Mouse (Mus musculus) brain, adult 10 weeks (tissue): Measurements from ENCODE around the gene Cd69. TPM values are rescaled to one million over a fixed set of nuclear protein-coding genes. Genes with fewer than 3 reads are reported as not detected.

ENCODE experiments used
- polyA plus RNA-seq: library from polyadenylated mRNA; stranded (reverse); fragments of 350-450 nt; fragmentation: Illumina TruSeq; extraction: RNeasy Lipid Tissue Mini Kit (QIAGEN cat#74804); gene quantifications from one replicate; pipeline ENCODE4 v1.2.3, GENCODE M21; 2015; ENCODE audit warnings: low read depth, low replicate concordance

The Cd69 gene
- polyA plus RNA-seq, result not detected

GRCm38 (mm10) chr6:129275220-129275619, at the start of gene Cd69:
Cd69 (minus strand) TSS chr6:129275436.

Other genes with a start within 250 kb of the Cd69 start
- gene Klrb1f, start 229.5 kb downstream of the Cd69 start, polyA plus RNA-seq, result 0.28 TPM
- not detected for gene Clec2e, start 174.5 kb downstream of the Cd69 start, polyA plus RNA-seq
- gene Clec2d, start 94.8 kb downstream of the Cd69 start, polyA plus RNA-seq, result 19.1 TPM
- gene 4922502D21Rik, start 56.4 kb upstream of the Cd69 start, polyA plus RNA-seq, result not detected
- gene Clec12a, start 67.3 kb upstream of the Cd69 start, polyA plus RNA-seq, result 0.58 TPM
- gene Clec12b, start 110.4 kb upstream of the Cd69 start, polyA plus RNA-seq, result not detected
- not detected for gene Clec1b, start 121.9 kb upstream of the Cd69 start, polyA plus RNA-seq
- gene Clec9a, start 133.4 kb upstream of the Cd69 start, polyA plus RNA-seq, result not detected
- gene Clec1a, start 176.6 kb upstream of the Cd69 start, polyA plus RNA-seq, result 0.91 TPM
- gene Olr1, start 231.7 kb upstream of the Cd69 start, polyA plus RNA-seq, result not detected
- gene Tmem52b, start 237.1 kb upstream of the Cd69 start, polyA plus RNA-seq, result not detected